Mouse (Mus musculus) monocyte, adult 2 months (primary cell): ENCODE data around the gene Iqgap3.

Experiments used
- DNase-seq, 2 experiments: peaks; one replicate each; pipeline ENCODE4 v3.0.0; 2022; ENCODE audit warnings: low spot score in 2 of 2, low read depth in 1 of 2

Iqgap3 gene

GRCm38 (mm10) chr3:88138336-88139242, 56.8 kb downstream of the Iqgap3 start:
- peak; percentile 87 to 90 for DNase-seq

DNA sequence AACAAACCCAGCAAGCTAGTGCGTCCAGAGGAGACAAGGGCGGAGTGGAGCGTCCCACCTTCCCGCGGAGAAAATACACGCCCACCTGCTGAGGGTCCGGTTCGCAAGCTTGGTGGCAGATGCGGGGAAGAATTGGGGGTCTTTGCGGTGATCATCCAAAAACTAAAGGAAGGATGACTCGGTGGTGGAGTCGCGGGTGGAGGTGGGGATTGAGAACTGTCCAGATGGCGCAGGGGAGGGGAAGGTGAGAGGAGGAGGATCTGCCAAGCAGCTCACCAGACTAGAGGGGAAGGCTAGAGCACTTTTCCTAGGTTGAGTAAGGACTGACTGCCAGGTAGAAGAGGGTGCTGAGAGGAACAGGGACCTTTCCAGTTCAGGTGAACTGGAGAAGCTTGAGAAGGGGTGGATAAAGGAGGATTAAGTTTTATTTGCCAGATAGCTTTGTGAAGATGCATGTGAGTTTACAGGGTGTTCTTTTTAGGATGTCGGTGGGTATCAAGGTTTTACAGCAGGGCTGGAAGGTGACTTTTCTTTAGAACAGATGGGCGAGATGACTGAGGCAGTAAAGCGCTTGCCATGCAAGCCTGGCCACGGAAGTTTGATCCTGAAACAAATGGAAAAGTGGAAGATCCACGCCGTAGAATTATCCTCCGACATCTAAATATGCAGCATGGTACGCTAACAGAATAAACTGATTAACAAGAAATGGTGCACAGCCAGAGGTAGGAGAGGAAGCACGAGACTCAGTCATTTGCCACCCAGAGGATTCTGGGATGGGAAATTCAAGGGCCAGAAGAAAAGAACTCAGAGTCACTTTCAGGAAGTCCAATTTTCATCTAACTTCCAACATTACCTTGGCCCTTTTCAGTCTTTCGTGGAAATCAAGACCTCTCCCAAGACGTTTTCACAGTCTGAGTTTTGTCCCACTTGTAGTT, 57.7 kb downstream of the Iqgap3 start:
- no peak for DNase-seq

DNA sequence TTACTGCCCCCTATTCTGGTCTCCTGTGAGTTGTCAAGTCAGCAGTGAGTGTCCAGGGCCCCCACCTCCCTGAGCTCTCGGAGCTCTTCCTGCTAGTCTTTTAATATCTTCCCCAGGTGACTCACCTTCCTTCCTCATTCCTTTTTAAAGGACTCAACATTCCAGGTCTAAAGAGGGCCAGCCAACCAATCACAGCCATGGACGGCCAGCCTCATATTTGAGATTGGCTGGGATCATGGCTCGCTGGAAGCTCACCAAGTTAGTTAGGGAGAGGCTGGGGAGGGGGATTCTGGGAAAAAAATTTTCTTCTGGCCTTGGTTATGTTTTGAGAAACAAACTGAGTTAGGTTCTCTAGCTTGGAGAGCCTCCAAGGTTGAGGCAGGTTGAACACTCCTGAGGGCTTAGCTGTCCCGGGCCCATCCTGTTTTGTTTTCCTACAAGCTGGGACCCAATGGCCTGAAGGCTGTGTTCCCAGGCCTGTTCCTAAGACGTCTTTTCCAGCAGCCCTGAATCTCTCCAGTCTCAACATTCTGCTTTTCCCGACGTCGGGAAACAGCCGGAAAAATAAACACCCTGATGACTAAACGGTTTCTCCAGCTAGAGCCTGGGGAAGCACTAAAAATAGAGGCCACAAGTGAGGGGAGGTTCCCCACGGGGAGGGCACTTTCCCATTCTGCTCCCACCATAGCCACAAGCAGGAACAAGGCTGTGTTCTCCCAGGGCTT, 58.6 kb downstream of the Iqgap3 start:
- no peak for DNase-seq

- no peak for DNase-seq
Observed at GRCm38 (mm10) chr3:88140903-88141430, 59.2 kb downstream of the Iqgap3 start.

DNA sequence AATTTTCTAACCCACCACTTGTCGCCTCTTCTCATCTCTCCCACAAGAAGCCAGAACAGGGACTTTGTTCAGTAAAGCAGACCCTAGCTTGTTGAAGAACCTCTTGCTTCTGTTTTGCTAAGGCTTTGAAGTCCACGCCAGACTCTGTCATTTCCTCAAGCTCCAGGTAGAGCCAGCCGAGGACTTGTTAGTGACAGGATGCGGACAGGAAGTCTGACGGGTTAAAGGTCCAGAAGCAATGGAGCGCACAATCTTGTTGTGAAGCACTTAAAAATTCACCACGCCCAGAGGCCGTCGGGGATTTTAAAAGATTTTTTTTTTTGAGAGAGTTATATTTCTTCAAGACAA, 59.6 kb downstream of the Iqgap3 start:
- DNase-seq = no peak

DNA sequence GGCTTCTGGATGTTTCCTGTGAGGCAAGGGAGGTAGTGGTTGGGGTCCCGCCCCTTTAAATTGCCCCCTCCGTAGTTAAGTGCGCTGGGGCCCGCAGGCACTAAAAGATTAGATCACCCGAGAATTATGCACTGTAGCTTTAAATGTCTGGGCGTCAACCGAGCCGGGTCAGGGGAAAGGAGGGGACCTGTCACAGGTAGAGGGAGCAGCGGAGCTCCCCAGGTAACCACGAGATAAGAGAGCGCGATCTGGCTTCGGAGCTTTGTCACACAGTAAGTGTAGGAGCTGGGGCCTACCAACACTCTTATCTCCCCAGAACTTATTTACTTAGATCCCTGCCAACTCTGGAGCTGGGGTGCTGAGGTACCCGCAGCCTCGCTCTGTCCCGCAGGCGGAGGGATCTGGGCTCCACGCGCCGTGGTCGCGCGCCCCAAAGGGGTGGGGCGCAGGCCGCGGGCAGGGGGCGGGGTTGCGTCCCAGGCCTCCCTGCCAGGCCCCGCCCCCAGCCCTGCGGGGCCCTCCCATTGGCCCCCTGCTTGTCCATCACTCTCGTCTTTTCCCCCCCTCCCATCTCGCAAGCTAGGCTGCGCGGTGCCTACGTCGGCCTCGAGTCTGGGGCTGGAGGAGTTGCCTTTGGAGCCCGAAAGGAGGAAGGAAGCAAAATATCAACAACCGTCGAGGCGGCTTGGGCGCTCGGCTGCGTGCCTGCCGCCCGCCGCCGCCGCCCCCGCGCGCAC, 60.2 kb downstream of the Iqgap3 start, which contains the start of gene Mef2d:
Gene Mef2d, plus strand, starts transcription at position 586 of the 737 bp plus-strand sequence.
- DNase-seq = peak; percentile 91 to 93

GRCm38 (mm10) chr3:88142546-88142915, 60.8 kb downstream of the Iqgap3 start:
- DNase-seq = no peak

DNA sequence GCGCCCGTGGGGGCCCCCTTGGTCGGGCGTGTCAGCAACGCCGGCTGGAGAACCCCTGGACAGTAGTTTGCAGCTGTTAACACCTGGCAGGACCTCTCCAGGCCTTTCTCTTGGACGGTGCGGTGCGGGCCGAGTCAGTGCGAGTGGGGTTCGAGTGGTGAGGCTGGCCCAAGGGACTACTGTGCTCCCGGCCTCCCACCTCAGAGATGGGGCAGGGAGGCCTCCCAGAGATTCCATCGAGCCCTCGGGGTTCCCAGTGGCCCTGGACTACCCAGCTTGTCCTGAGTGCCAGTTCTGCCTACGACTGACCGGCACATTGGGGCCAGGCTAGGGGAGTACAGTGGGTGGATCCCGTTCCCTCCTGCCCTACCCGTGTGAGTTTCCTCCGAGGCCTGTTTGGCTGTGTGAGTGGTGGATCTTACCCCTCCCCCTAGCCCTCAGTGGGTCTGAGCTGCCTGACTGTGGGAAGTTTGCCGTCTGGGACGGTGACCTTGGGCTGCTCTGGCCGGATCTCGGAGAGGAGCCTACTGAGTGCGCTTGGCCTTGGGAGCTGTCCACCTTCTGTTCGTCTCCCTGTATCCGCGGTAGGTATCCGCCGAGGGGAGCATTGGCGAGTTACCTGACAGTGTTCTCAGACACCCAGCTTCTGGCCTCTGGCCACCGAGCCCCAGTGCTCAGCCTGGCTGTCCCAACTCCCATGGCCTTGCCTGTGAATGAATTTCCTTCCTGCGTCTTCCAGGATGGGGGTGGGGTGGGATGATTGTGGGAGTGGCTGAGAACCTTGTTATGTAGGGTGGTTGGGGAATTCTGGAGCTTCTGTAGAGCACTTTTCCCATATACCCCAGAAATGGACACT, 61.4 kb downstream of the Iqgap3 start:
- DNase-seq = peak in 1 of 2 experiments; percentile 58

DNA sequence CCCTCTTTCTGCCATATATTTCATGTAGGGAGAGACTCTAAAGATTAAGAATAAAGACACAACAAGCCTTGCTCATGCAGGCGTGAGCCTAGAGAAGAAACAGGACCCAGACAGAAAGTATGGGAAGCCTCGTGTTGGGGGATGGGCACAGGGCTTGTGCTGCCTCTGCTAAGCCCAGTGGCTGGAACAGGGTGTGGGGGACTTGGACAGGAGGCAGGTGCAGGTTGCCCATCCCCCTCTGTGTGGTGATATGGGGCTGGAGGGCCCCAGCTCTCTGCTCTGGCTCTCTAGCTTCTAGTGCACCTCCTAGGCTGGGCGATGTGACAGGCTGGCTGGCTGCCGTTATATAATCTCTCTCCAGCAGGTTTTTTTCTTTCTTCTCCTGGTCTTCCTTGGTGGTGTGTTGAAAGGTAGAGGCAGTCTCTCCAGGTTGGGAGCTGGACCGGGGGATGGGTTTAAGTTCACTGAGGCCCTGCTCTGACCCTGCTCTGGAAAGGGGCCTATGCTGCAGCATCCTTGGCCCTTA, 62.3 kb downstream of the Iqgap3 start:
- no peak for DNase-seq

GRCm38 (mm10) chr3:88144648-88145410, 63.1 kb downstream of the Iqgap3 start:
- DNase-seq = no peak

DNA sequence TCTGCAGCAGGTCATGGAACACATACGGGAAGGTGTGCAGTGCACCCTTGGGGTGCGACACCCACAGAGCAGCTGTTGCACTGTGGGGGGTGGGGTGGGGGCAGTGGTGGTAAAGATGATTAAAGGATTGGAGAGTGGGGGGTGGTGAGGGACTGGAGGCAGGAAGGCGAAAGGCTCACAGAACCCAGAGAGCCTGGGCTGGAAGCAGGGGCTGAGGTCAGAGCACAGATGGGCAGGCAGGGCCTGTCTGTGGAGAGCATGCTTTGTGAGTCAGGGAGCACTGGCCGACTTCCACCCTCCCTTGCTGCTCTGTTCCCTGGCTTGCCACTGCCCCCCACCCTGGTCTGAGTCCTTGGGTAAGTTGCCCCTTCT, 63.6 kb downstream of the Iqgap3 start:
- DNase-seq = no peak

GRCm38 (mm10) chr3:88145952-88146351, 64.2 kb downstream of the Iqgap3 start:
- no peak for DNase-seq

DNA sequence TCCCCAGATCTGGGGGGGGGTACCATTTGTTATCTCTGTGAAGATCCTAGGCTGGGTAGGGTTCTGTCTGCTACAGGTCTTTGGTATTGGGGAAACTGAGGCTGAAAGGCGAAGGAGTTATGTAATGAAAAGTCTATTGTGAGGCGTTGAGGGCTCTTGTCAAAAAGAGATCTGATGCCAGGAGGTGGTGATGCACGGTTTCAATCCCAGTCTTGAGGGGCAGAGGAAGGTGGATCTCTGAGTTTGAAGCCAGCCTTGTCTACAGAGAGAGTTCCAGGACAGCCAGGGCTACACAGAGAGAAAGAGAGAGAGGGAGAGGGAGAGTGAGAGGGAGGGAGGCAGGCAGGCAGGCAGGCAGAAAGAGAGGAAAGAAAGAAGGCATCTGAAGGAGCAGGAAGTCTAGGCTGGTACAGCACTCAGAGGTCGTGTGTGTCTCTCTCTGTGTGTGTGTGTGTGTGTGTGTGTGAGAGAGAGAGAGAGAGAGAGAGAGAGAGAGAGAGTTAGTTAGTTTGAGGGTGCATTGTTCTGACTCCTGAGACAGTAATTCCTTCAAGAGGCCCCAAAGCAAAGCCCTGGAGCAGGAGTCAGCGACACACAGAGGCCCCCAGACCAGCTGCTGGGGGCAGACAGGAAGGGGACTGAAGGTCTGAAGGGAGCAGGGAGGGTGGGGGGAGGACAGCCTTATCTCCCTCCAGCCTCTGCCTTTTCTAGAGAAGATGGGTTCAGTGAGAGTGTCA, 64.8 kb downstream of the Iqgap3 start:
- DNase-seq = no peak

GRCm38 (mm10) chr3:88147444-88147843, 65.7 kb downstream of the Iqgap3 start:
- DNase-seq = no peak

DNA sequence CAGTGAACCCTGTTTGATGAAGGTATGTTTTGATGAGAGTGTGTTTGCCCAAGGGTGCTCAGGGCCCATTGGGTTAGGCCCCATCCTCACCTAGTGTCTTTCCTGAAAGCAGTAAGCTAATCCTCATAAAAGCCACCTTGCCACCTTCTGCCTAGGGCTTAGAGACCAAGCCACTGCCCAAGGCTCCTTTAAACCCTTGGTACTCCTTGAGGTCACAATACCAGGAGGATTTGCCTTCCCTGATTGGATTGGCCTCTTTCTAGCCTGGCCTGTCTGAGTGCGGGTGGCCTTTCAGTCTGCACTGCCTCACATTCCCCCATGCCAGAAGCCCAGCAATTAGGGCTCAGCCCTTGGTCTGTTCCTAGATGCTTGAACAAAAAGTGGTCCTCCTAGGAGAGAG, 66.1 kb downstream of the Iqgap3 start:
- no peak for DNase-seq

DNA sequence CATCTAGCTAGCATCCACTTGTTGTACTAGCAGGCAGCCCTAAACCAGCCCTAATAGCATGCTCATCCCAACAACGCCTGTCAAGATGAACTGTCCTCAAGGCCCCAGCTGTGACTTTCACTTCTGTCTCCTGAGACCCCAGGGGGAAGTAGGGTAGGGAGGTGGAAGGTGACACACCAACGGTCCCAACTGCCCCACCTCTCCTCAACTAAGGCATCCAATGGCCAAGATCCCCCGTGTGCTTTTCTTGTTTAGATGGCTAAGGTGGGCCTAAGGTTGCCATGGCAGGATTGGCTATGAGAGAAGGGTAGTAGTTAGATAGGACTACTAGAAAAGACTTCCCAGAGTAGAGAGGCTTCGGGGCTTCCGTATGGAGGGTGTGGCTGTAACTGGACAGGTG, 66.6 kb downstream of the Iqgap3 start:
- DNase-seq = no peak

GRCm38 (mm10) chr3:88148776-88149509, 67.2 kb downstream of the Iqgap3 start:
- DNase-seq = no peak
